In genomic region chr5:39960981-39961380, GRCm38 (mm10) we compare ENCODE assay signal across 10 mouse cellular contexts.
A peak's percentile ranks its signal among the peaks of the same experiment; 100 is the strongest.
DNase-seq lines count a peak whose midpoint lies in the region; ATAC-seq and TF ChIP-seq lines count a peak whose summit lies in the region.
"Had no signal": no experiment of that assay in that cellular context is flagged by ENCODE, and none has a peak within 500 bp of the region (broad histone marks: within the 10 kb centered on the region; RNA-seq: fewer than 3 reads in every experiment).

No protein-coding gene starts in this region.

- H3K4me3 ChIP-seq in hindbrain, embryonic 14.5 days (replicated peaks; ENCODE audit: low read length): no peak overlapping the region
- no peak overlapping the region for H3K4me3 ChIP-seq in lung, embryonic 14.5 days (ENCODE audit: low read depth, low read length)
- H3K4me3 ChIP-seq: heart, embryonic 15.5 days; megakaryocyte, embryonic 14.5 days had no signal

- no peaks in the 10 kb centered on the region for H3K27me3 ChIP-seq in hindbrain, embryonic 14.5 days (ENCODE audit: control insufficient read depth, insufficient read depth, low read length)
- no peaks in the 10 kb centered on the region for H3K27me3 ChIP-seq in lung, embryonic 14.5 days (ENCODE audit: insufficient read depth, low read length)
- H3K27me3 ChIP-seq: heart, embryonic 15.5 days; megakaryocyte, embryonic 14.5 days had no signal

- no peak overlapping the region for H3K9ac ChIP-seq in hindbrain, embryonic 14.5 days
- no peak overlapping the region for H3K9ac ChIP-seq in lung, embryonic 14.5 days
- H3K9ac ChIP-seq: heart, embryonic 15.5 days had no signal

- H3K4me1 ChIP-seq in hindbrain, embryonic 14.5 days (replicated peaks; ENCODE audit: control insufficient read depth, insufficient read depth, low read length): no peaks in the 10 kb centered on the region
- H3K4me1 ChIP-seq in lung, embryonic 14.5 days (ENCODE audit: insufficient read depth): no peaks in the 10 kb centered on the region
- H3K4me1 ChIP-seq: heart, embryonic 15.5 days had no signal

- H3K27ac ChIP-seq in hindbrain, embryonic 14.5 days: no peak overlapping the region
- no peak overlapping the region for H3K27ac ChIP-seq in lung, embryonic 14.5 days (ENCODE audit: low read depth)
- H3K27ac ChIP-seq: heart, embryonic 15.5 days had no signal

- peak; percentile 71 for TF ChIP-seq CTCF in lung, embryonic 14.5 days (IDR thresholded peaks at IDR 0.05; ENCODE audit: low read depth)

- H3K4me2 ChIP-seq in hindbrain, embryonic 14.5 days (replicated peaks): no peak overlapping the region
- no peak overlapping the region for H3K4me2 ChIP-seq in lung, embryonic 14.5 days
- H3K4me2 ChIP-seq: heart, embryonic 15.5 days had no signal

- H3K36me3 ChIP-seq in hindbrain, embryonic 14.5 days (replicated peaks; ENCODE audit: control insufficient read depth, insufficient read depth): no peaks in the 10 kb centered on the region
- no peaks in the 10 kb centered on the region for H3K36me3 ChIP-seq in lung, embryonic 14.5 days (ENCODE audit: insufficient read depth)
- H3K36me3 ChIP-seq: heart, embryonic 15.5 days had no signal

- H3K9me3 ChIP-seq in hindbrain, embryonic 14.5 days (ENCODE audit: control insufficient read depth, low read length): no peaks in the 10 kb centered on the region
- H3K9me3 ChIP-seq in lung, embryonic 14.5 days (ENCODE audit: low read depth, low read length): no peaks in the 10 kb centered on the region
- H3K9me3 ChIP-seq: heart, embryonic 15.5 days; megakaryocyte, embryonic 14.5 days had no signal

- ATAC-seq in frontal cortex, adult (ENCODE audit: low TSS enrichment): peak; percentile 88
- no peak for ATAC-seq in hindbrain, embryonic 14.5 days (ENCODE audit: low FRiP score)
- ATAC-seq in lung, embryonic 14.5 days (ENCODE audit: insufficient read depth): 0 out of 2 replicates have a peak, but pooled peaks have one; percentile 17
- no peak for ATAC-seq in erythroblast, adult 5-6 weeks (replicated peaks; ENCODE audit: low FRiP score, poor library complexity, severe bottlenecking)

- DNase-seq in frontal cortex, postnatal 10 days (ENCODE audit: low spot score in 2 of 2): no peak
- peak; percentile 11 for DNase-seq in right cerebral cortex, postnatal 25 days
- DNase-seq in right cerebral cortex, postnatal 4 days: no peak
- peak; percentile 24 to 57 for DNase-seq in cerebellum, postnatal 36 days
- DNase-seq in hindbrain, embryonic 14.5 days (ENCODE audit: low spot score): peak; percentile 70
- DNase-seq in lung, embryonic 14.5 days: peak; percentile 76

- WGBS in hindbrain, embryonic 14.5 days: 27% methylated on average over 4 of the region's 4 CpGs
- WGBS in lung, embryonic 14.5 days: 36% methylated on average over 4 of the region's 4 CpGs

Comparison
In these comparisons a context has a peak if more than half of its experiments do, and no peak if none do; other contexts are left out.
1. DNase-seq: peak in right cerebral cortex, postnatal 25 days (single experiment), cerebellum, postnatal 36 days (2 of 2), hindbrain, embryonic 14.5 days (single experiment) and lung, embryonic 14.5 days (single experiment); none in frontal cortex, postnatal 10 days (0 of 2) and right cerebral cortex, postnatal 4 days (single experiment).
2. ATAC-seq: peak in frontal cortex, adult (single experiment) and lung, embryonic 14.5 days (single experiment); none in hindbrain, embryonic 14.5 days (single experiment) and erythroblast, adult 5-6 weeks (single experiment).